Mouse (Mus musculus): ENCODE results near the gene Napepld.
A peak's percentile ranks its signal among the peaks of the same experiment; 100 is the strongest.
"Not testable (repeated sequence)": the region's sequence is repeated elsewhere in the genome, so short reads cannot be mapped to it uniquely, and the experiment has no call there.

Gene Napepld

GRCm38 (mm10) chr5:21667191-21668137 is 33.7 kb downstream of the Napepld start:
- DNase-seq (ENCODE audit: low spot score): no peak

- DNase-seq (ENCODE audit: low spot score): no peak
Observed at GRCm38 (mm10) chr5:21663081-21663480, 38.1 kb downstream of the Napepld start.

DNA sequence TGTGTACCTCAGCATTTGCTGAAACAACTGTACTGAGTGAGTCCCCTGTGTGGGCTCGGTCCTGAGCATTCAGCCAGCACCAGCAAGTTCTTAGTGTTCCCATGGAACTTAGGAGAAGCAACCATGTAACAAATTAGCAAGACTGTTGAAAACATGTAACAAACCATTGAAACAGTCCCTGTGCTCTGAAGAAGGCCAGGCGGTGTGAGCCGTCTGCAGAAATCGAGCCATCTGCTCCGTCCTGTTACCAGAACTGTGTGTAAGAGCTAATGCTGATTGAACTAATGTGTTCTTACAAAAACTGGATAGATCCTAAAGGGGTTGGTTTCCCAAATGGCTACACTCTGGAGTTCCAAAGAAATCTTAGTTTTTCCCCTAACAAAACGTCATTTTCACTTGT is 40.3 kb downstream of the Napepld start:
- DNase-seq (ENCODE audit: low spot score): peak; percentile 56

DNA sequence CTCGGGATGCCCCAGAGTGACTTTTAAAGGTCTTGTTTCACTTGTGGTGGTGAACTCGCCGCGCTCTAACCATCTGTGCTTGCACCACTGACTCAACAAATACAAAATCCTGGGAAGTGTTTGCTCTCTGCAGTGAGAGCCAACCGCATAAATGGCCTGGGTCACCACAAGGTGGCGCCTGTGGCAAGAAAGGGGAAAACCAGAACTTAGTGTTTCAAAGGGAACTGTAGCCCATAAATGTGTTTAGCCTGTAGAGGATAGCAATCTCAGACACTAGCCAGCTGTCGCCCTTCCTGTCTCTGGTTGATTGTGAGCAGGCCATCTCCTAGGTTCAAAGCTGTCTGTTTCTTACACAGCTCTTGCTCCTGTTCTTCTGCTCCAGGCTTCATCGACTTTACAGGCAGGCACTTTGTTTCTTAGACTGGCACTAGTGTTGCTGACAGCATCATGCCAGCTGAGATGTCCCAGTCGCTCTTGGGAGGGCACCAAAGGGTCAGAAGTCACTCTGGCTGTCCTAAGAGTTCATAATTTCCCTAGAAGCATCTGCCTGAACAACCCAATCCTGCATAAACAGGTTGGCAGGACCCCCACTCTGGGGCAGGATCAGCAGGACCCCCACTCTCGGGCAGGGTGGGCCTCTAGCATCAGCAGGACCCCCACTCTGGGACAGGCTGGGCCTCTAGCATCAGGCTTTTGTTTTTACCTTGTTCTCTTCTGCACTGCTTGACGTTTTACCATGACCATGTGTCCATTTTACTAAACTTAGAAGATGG is 42.4 kb downstream of the Napepld start:
- DNase-seq (ENCODE audit: low spot score): peak; percentile 59

GRCm38 (mm10) chr5:21658038-21658437 is 43.2 kb downstream of the Napepld start:
- DNase-seq (ENCODE audit: low spot score): no peak

GRCm38 (mm10) chr5:21656912-21657311 is 44.3 kb downstream of the Napepld start:
- DNase-seq (ENCODE audit: low spot score): no peak

DNA sequence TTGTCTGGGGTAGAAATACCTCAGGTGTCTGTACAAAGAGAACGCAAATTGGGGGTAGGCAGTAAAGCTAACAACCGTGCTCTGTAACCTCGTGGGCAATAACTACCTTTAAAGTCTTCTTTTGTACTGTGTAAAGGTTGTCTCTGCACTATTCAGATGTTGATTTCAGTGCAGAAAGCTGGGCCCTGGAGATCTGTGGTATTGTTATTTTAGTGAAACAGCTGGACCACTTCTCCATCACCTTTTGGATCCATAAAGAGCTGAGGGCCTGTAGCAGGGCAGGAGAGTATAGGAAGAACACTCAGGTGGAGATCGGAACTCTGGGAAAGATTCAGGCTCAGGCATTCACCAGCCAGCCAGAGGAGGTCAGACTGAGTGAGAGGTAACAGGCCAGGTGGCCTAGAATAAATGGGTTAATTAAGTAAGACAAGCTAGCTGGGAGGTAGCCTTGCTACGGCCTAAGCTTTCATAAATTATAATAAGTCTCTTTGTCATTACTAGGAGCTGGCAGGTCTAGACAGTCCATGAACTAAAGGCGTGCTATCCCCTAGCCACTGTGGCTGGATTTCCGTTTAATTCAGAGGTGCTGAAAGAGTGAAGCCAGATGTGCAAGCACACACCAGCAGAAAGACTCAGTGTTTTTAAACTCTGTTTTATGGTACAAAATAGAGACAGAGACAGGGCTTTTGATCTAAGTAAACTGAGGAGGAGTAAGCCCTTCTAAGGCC is 49.1 kb downstream of the Napepld start:
- DNase-seq (ENCODE audit: low spot score): no peak

DNA sequence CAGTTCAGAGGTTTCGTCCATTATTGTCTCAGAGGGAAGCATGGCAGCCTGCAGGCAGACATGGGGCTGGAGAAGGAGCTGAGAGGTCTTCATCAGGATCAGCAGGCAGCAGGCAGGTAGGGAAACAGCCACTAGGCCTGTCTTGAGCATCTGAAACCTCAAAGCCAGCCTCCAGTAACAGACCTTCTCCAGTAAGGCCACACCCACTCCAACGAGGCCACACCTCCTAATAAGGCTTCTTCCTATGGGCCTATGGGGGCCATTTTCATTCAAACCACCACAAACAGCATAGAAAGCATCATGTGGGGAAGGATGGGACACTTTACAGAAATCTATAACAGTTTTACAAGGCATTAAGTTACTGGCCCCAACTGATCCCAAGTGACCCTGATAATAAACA is 50.5 kb downstream of the Napepld start:
- DNase-seq (ENCODE audit: low spot score): no peak

- no peak for DNase-seq (ENCODE audit: low spot score)
Observed at GRCm38 (mm10) chr5:21646133-21646491, 55.1 kb downstream of the Napepld start.

- peak; percentile 89 for DNase-seq (ENCODE audit: low spot score)
Observed at GRCm38 (mm10) chr5:21645439-21646132, 55.6 kb downstream of the Napepld start, which contains the start of the genes Fbxl13 and Armc10. TSS of gene Fbxl13 (minus strand) at chr5:21645634. TSS of gene Armc10 (plus strand) at chr5:21645813.

- peak; percentile 21 for DNase-seq (ENCODE audit: low spot score)
Observed at GRCm38 (mm10) chr5:21644891-21645438, 56.2 kb downstream of the Napepld start.

GRCm38 (mm10) chr5:21643606-21644005 is 57.6 kb downstream of the Napepld start:
- DNase-seq (ENCODE audit: low spot score): no peak

DNA sequence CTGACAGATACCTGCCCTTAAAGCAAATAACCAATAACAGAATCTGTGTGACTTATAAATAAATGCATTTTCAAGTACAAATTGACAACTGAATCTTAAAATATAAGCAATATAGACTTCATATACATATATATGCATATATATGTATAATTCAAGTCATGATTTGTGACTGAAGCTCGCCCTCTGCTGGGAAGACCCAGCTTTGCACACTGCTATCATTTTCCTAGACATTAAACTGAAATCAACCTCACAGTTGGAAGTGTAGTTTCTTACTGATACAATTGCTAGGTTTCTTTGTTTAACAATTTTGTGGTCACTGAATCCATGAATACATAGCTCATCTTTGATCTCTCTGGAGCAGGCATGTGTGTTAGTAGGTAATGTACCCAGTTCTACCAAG is 60.2 kb downstream of the Napepld start:
- no peak for DNase-seq (ENCODE audit: low spot score)

DNA sequence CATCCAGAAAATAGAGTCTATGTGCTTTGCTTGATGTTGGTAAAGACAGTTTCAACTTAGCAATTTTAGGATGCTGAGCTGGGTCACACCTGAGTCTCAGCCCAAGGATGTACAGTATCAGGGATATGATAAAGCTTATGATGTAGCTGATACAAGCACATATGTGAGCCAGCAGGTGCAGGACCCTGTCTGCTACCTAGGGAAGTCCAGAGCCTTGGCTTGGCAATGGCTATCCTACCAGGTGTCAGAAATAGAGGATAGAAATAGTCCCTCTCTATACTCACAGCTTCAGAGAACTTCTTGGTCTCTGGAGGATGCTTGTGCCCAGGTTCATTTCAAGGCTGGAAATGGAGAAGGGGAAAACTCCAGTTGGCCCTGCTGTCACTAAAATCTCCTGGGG is 75.3 kb downstream of the Napepld start:
- no peak for DNase-seq (ENCODE audit: low spot score)

DNA sequence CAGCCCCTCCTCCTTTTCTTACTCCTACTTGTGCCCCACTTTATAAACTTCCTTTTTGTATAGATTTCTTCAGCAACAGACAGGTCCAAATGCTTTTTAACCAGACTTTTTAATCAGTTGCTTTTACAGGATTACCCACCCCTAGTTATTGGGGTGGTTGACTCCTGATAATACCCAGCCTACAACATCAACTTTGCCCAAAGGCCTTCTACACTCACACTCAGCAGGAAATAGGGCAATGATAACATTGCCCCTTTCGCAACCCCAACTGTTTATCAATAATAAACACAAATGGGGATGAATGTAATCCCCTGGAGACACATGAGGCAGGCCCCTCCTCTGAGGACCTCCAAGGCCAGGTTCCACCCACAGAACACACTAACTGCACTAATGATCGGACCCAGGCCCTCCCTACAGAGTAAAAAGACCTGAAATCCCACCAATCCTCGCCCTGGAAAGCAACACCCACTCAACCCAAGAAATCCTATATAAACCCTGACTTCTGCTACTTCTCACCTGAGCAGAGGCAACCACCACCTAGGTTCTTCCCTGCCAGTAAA is 84.7 kb downstream of the Napepld start:
- DNase-seq (ENCODE audit: low spot score): no peak

DNA sequence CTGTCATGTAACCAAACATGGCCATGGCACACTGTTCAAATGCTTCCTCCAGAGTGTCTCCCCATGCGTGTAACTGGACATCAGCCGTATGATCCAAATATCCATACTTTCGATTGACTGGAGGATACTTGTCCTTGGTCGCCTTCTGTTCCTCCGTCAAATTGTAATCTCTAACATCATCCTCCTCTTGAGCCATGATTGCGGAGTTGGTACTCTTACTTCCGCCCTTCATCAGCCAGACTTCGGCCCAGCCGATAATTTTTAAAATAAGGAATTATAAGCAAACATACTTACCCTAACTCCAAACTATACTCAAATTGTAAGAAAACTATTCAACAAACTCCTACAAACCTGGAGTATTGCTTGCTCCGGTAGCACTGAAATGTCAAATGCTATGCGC is 86.9 kb downstream of the Napepld start:
- DNase-seq (ENCODE audit: low spot score): not testable (repeated sequence)
